Mouse (Mus musculus) lung, postnatal 0 days (tissue): ENCODE measurements around the gene Cox6a2.

Experiments used
- CTCF ChIP-seq: IDR thresholded peaks from 2 replicates; pipeline ENCODE4 v1.5.1; 2016; ENCODE audit warnings: antibody characterized with exemption, mild to moderate bottlenecking
- EP300 ChIP-seq: IDR thresholded peaks from 2 replicates; pipeline ENCODE4 v1.6.1; 2016; ENCODE audit warnings: antibody characterized with exemption, mild to moderate bottlenecking, control low read depth

- TF ChIP-seq CTCF (no peak), EP300 (no peak)
These were observed at the start of gene Cox6a2 for GRCm38 (mm10) chr7:128206152-128206551.
